Mouse (Mus musculus) liver, embryonic 16.5 days (tissue): ENCODE data around the gene Oxt. TPM values are rescaled to one million over a fixed set of nuclear protein-coding genes. Genes with fewer than 3 reads are reported as not detected.

Experiments
- ATAC-seq: fragments of 200-750 bp; cut with Nextera tagmentation; 2 replicates; pipeline ENCODE4 v1.8.0; 2017; ENCODE audit warnings: low read depth, mild to moderate bottlenecking, moderate number of reproducible peaks, moderate library complexity
- H3K27ac ChIP-seq: fragments of 300-500 bp; sonication (generic); 2 replicates; pipeline ENCODE4 v1.5.1; 2014; ENCODE audit warnings: mild to moderate bottlenecking, low read length
- H3K27me3 ChIP-seq: fragments of 300-500 bp; sonication (generic); 2 replicates; pipeline ENCODE4 v1.6.1; 2014; ENCODE audit warnings: low read depth, low read length, mixed read lengths; ENCODE audit not compliant: control insufficient read depth, insufficient read depth
- H3K36me3 ChIP-seq: fragments of 300-500 bp; sonication (generic); 2 replicates; pipeline ENCODE4 v1.6.1; 2014; ENCODE audit warnings: mild to moderate bottlenecking; ENCODE audit not compliant: control insufficient read depth, insufficient read depth
- H3K4me1 ChIP-seq: fragments of 300-500 bp; sonication (generic); 2 replicates; pipeline ENCODE4 v1.6.1; 2014; ENCODE audit warnings: low read depth, low read length, mixed read lengths; ENCODE audit not compliant: control insufficient read depth
- H3K4me2 ChIP-seq: fragments of 300-500 bp; sonication (generic); 2 replicates; pipeline ENCODE4 v1.6.1; 2014; ENCODE audit warnings: low read depth, low read length, mixed read lengths
- H3K4me3 ChIP-seq: fragments of 300-500 bp; sonication (generic); 2 replicates; pipeline ENCODE4 v1.5.1; 2014; ENCODE audit warnings: low read depth, mild to moderate bottlenecking, low read length
- H3K9ac ChIP-seq: fragments of 300-500 bp; sonication (generic); 2 replicates; pipeline ENCODE4 v1.6.1; 2014; ENCODE audit warnings: low read depth, low read length
- H3K9me3 ChIP-seq: fragments of 300-500 bp; sonication (generic); replicated peaks from 2 replicates; pipeline ENCODE4 v1.6.1; 2016; ENCODE audit warnings: low read length; ENCODE audit not compliant: control insufficient read depth
- whole genome bisulfite sequencing: fragments of 180-500 bp; shearing (Covaris S2); extraction: QIAGEN DNeasy Blood & Tissue Kit; methylation state at CpG from one replicate; pipeline ENCODE4 v1.1.7; 2014; ENCODE audit not compliant: insufficient replicate concordance; 5-methylcytosine and 5-hydroxymethylcytosine counted together
- polyA plus RNA-seq: library from polyadenylated mRNA; unstranded; fragments of >200 nt; fragmentation: Nextera tagmentation; extraction: Ambion mirVana; gene quantifications from 2 replicates; pipeline ENCODE4 v1.2.1, GENCODE M21; 2015

Gene Oxt
- polyA plus RNA-seq, 1 experiment from 2014 or later, result not detected

GRCm38 (mm10) chr2:130583902-130584560, 8.1 kb downstream of the Oxt start:
- Histone ChIP-seq H3K36me3 (no peaks in the 10 kb centered on the region), H3K9ac (no peak overlapping the region), H3K4me1 (no peaks in the 10 kb centered on the region), H3K4me2 (no peak overlapping the region), H3K9me3 (no peaks in the 10 kb centered on the region), H3K27me3 (peaks cover 35% of the 10 kb centered on the region), H3K27ac (no peak overlapping the region), H3K4me3 (no peak overlapping the region)
- no peak for ATAC-seq
- 60% methylated on average over 10 of the region's 10 CpGs for WGBS

DNA sequence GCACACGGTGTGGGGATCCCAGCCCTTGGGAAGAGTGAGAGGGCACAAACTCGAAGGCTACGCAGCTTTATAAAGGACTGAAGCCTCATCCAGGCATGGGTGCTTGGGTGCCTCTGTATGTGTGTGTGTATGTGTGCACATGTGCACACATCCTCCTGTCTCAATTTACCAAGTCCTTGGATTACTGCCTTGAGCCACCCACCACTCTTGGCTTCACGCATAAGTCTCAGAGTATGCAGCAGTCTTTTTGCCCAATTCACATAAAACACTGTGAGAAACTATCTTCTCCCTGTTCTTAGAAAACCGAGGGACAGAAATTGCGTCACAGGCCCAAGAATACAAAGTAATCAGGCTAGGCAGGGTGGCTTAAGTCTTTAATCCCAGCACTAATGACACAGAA, 10.0 kb downstream of the Oxt start:
- Histone ChIP-seq H3K27ac (no peak overlapping the region), H3K27me3 (peaks cover 15% of the 10 kb centered on the region), H3K4me2 (no peak overlapping the region), H3K36me3 (no peaks in the 10 kb centered on the region), H3K9ac (no peak overlapping the region), H3K4me3 (no peak overlapping the region), H3K4me1 (no peaks in the 10 kb centered on the region), H3K9me3 (no peaks in the 10 kb centered on the region)
- 61% methylated on average over 6 of the region's 6 CpGs for WGBS
- ATAC-seq, result no peak

DNA sequence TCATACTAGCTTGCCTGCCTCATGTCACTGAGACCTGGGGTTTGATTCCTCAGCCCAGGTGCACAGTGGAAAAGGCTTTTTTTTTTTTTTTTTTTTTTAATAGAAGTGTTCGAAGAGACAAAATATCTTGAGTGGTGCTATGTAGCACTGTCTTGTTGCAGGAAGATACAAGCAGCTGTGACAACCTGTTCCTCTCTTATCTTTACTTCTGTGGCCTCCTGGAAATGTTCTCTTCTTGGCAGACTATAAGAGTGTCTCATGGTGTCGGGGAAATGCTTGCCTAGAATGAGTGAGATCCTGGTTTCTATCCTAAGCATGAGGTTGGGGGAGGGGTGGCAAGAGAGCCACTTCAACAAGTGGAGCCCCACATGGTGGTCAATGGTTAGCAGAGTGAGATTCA, 12.4 kb downstream of the Oxt start:
- Histone ChIP-seq H3K9me3 (no peaks in the 10 kb centered on the region), H3K4me2 (no peak overlapping the region), H3K4me1 (no peaks in the 10 kb centered on the region), H3K27ac (no peak overlapping the region), H3K36me3 (no peaks in the 10 kb centered on the region), H3K4me3 (no peak overlapping the region), H3K27me3 (no peaks in the 10 kb centered on the region), H3K9ac (no peak overlapping the region)
- ATAC-seq, result no peak
- 30% methylated on average over 2 of the region's 2 CpGs for WGBS

DNA sequence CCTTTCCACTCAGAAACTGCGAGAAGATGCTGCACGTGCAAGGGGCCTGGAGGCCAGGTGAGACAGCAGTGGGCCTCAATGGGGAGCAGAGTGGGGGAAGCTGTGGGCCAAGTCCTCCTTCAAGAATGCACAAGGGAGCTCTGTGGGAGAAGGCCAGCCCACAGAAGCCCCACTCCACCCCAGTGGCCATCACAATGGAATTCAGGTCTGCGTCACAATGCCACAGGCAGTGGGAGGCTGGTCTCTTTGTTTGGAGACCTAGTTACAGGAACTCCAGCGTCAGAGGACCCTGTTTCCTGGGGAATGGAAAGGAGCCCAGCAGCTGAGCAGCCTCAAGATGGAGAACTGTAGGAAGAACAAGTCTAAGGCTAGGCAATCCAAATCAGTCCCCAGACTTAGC, 13.2 kb downstream of the Oxt start:
- Histone ChIP-seq H3K9me3 (no peaks in the 10 kb centered on the region), H3K27me3 (no peaks in the 10 kb centered on the region), H3K4me1 (no peaks in the 10 kb centered on the region), H3K4me2 (no peak overlapping the region), H3K4me3 (no peak overlapping the region), H3K36me3 (no peaks in the 10 kb centered on the region), H3K9ac (no peak overlapping the region), H3K27ac (no peak overlapping the region)
- ATAC-seq, result no peak
- 72% methylated on average over 4 of the region's 4 CpGs for WGBS

GRCm38 (mm10) chr2:130589761-130590160, 13.8 kb downstream of the Oxt start:
- ATAC-seq, result no peak
- Histone ChIP-seq H3K9ac (no peak overlapping the region), H3K4me3 (no peak overlapping the region), H3K4me2 (no peak overlapping the region), H3K4me1 (no peaks in the 10 kb centered on the region), H3K9me3 (no peaks in the 10 kb centered on the region), H3K27ac (no peak overlapping the region), H3K27me3 (no peaks in the 10 kb centered on the region), H3K36me3 (no peaks in the 10 kb centered on the region)
- WGBS, result 69% methylated on average over 2 of the region's 2 CpGs

DNA sequence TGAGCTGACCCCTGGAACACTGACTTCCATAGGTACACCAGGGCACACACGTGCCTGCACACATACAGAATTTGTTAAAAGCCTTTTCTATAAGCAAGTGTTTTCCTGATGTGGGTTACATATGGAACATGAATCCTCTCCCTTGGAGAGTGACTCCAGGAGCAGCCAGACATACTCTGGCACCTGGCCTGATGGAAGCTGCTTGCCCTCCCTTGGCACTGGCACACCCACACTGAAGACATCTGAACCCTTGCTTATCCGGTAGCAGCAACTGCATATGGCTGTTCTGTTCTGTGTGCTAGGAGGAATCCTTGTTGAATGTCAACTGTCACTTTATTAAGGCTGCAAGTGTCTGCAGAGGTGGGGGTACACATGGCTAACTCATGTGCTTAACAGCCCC, 15.0 kb downstream of the Oxt start:
- Histone ChIP-seq H3K4me1 (no peaks in the 10 kb centered on the region), H3K9ac (no peak overlapping the region), H3K4me2 (no peak overlapping the region), H3K4me3 (no peak overlapping the region), H3K9me3 (no peaks in the 10 kb centered on the region), H3K27me3 (no peaks in the 10 kb centered on the region), H3K36me3 (peaks cover 3% of the 10 kb centered on the region; the same call in 1 of the 2 replicates), H3K27ac (no peak overlapping the region)
- ATAC-seq, result no peak
- 58% methylated on average over 2 of the region's 2 CpGs for WGBS

GRCm38 (mm10) chr2:130595596-130595995, 19.6 kb downstream of the Oxt start:
- H3K4me3 ChIP-seq, result no peak overlapping the region
- H3K9me3 ChIP-seq, result no peaks in the 10 kb centered on the region
- peaks cover 10% of the 10 kb centered on the region for H3K36me3 ChIP-seq
- 50% methylated on average over 1 of the region's 1 CpGs for WGBS
- no peaks in the 10 kb centered on the region for H3K4me1 ChIP-seq
- H3K27ac ChIP-seq, result no peak overlapping the region
- no peaks in the 10 kb centered on the region for H3K27me3 ChIP-seq
- ATAC-seq, result no peak
- no peak overlapping the region for H3K9ac ChIP-seq
- no peak overlapping the region for H3K4me2 ChIP-seq

- Histone ChIP-seq H3K27ac (no peak overlapping the region), H3K9me3 (no peaks in the 10 kb centered on the region), H3K4me2 (no peak overlapping the region), H3K36me3 (peaks cover 10% of the 10 kb centered on the region), H3K27me3 (no peaks in the 10 kb centered on the region), H3K9ac (no peak overlapping the region), H3K4me3 (no peak overlapping the region), H3K4me1 (no peaks in the 10 kb centered on the region)
- ATAC-seq, result no peak
- WGBS, result 30% methylated on average over 1 of the region's 1 CpGs
Observed at GRCm38 (mm10) chr2:130597601-130598010, 21.6 kb downstream of the Oxt start.

- Histone ChIP-seq H3K36me3 (peaks cover 10% of the 10 kb centered on the region), H3K27ac (no peak overlapping the region), H3K4me1 (no peaks in the 10 kb centered on the region), H3K9me3 (no peaks in the 10 kb centered on the region), H3K4me3 (no peak overlapping the region), H3K4me2 (no peak overlapping the region), H3K9ac (no peak overlapping the region), H3K27me3 (no peaks in the 10 kb centered on the region)
- no peak for ATAC-seq
- WGBS, result 68% methylated on average over 3 of the region's 3 CpGs
Observed at GRCm38 (mm10) chr2:130598399-130598798, 22.4 kb downstream of the Oxt start.
